Mouse (Mus musculus) thymus, adult 2 months (tissue): Measurements from ENCODE around the gene Cep57.

Source experiments
- CTCF ChIP-seq: fragments of 200-500 bp; IDR thresholded peaks from 2 replicates; pipeline ENCODE4 v1.5.1; 2012; ENCODE audit warnings: mild to moderate bottlenecking, control low read depth, low read length, moderate library complexity, borderline replicate concordance; ENCODE audit not compliant: control insufficient read depth, poor library complexity, insufficient read depth; ENCODE audit errors: extremely low read depth
- POLR2A ChIP-seq: fragments of 200-500 bp; IDR thresholded peaks from 2 replicates; pipeline ENCODE4 v1.6.1; 2012; ENCODE audit warnings: mild to moderate bottlenecking, low read length, control low read depth, moderate library complexity; ENCODE audit not compliant: control insufficient read depth, poor library complexity, insufficient read depth; ENCODE audit errors: extremely low read depth

- TF ChIP-seq CTCF (no peak), POLR2A (no peak)
Measured at GRCm38 (mm10) chr9:13871631-13872030, 44.7 kb upstream of the Cep57 start.
